Mouse (Mus musculus) forebrain, embryonic 14.5 days (tissue): ENCODE data around the gene Iqcd. TPM values are rescaled to one million over a fixed set of nuclear protein-coding genes. Genes with fewer than 3 reads are reported as not detected.

Experiments
- ATAC-seq: fragments of 200-750 bp; cut with Nextera tagmentation; 2 replicates; pipeline ENCODE4 v1.8.0; 2017; ENCODE audit warnings: mild to moderate bottlenecking, moderate library complexity
- DNase-seq: peaks from one replicate; pipeline ENCODE4 v3.0.0-alpha.2; 2015; ENCODE audit warnings: low spot score
- H3K27ac ChIP-seq: fragments of 300-500 bp; sonication (generic); 2 replicates; pipeline ENCODE4 v1.5.1; 2014; ENCODE audit warnings: low read depth, mild to moderate bottlenecking, control low read depth, low read length, moderate library complexity
- H3K27me3 ChIP-seq: fragments of 300-500 bp; sonication (generic); replicated peaks from 2 replicates; pipeline ENCODE4 v1.6.1; 2014; ENCODE audit warnings: low read length, control low read depth, mixed read lengths; ENCODE audit not compliant: control insufficient read depth, insufficient read depth
- H3K36me3 ChIP-seq: fragments of 300-500 bp; sonication (generic); 2 replicates; pipeline ENCODE4 v1.6.1; 2014; ENCODE audit warnings: low read length, control low read depth; ENCODE audit not compliant: control insufficient read depth, insufficient read depth
- H3K4me1 ChIP-seq: fragments of 300-500 bp; sonication (generic); 2 replicates; pipeline ENCODE4 v1.6.1; 2014; ENCODE audit warnings: antibody characterized with exemption, low read length, control low read depth; ENCODE audit not compliant: control insufficient read depth, insufficient read depth
- H3K4me2 ChIP-seq: fragments of 300-500 bp; sonication (generic); 2 replicates; pipeline ENCODE4 v1.6.1; 2014; ENCODE audit warnings: mild to moderate bottlenecking, control low read depth, low read length
- H3K4me3 ChIP-seq: fragments of 300-500 bp; sonication (generic); 2 replicates; pipeline ENCODE4 v1.5.1; 2014; ENCODE audit warnings: low read depth, low read length, control low read depth
- H3K9ac ChIP-seq: fragments of 300-500 bp; sonication (generic); 2 replicates; pipeline ENCODE4 v1.6.1; 2014; ENCODE audit warnings: mild to moderate bottlenecking, low read length, control low read depth, moderate library complexity
- H3K9me3 ChIP-seq: fragments of 300-500 bp; sonication (generic); replicated peaks from 2 replicates; pipeline ENCODE4 v1.6.1; 2016; ENCODE audit warnings: low read length, control low read depth, mixed read lengths; ENCODE audit not compliant: control insufficient read depth
- WGBS: fragments of 180-500 bp; shearing (Covaris S2); extraction: QIAGEN DNeasy Blood & Tissue Kit; methylation state at CpG from one replicate; pipeline ENCODE4 v1.1.7; 2014; 5-methylcytosine and 5-hydroxymethylcytosine counted together
- polyA plus RNA-seq: library from polyadenylated mRNA; unstranded; fragments of >200 nt; fragmentation: Nextera tagmentation; extraction: Ambion mirVana; gene quantifications from 2 replicates; pipeline ENCODE4 v1.2.1, GENCODE M21; 2014

Iqcd gene
- polyA plus RNA-seq, 1 experiment from 2014 or later, result 2.0 TPM

- H3K9ac ChIP-seq, result peak overlapping the region; percentile 33
- WGBS, result 30% methylated on average over 9 of the region's 9 CpGs
- ATAC-seq, result 0 out of 2 replicates have a peak, but pooled peaks have one; percentile 2
Observed at GRCm38 (mm10) chr5:120568336-120568768, 20.5 kb upstream of the Iqcd start.

GRCm38 (mm10) chr5:120568964-120569363 lies 19.9 kb upstream of the Iqcd start:
- Histone ChIP-seq H3K4me3 (no peak overlapping the region), H3K4me1 (peaks cover 53% of the 10 kb centered on the region), H3K27ac (peak overlapping the region; percentile 92), H3K4me2 (0 out of 2 replicates have a peak overlapping the region, but pooled peaks have one; percentile 9), H3K27me3 (no peaks in the 10 kb centered on the region), H3K36me3 (no peaks in the 10 kb centered on the region), H3K9me3 (no peaks in the 10 kb centered on the region), H3K9ac (no peak overlapping the region)
- WGBS, result 85% methylated on average over 4 of the region's 4 CpGs
- ATAC-seq (no peak), DNase-seq (no peak)

More at GRCm38 (mm10) chr5:120568336-120568768, 20.5 kb upstream of the Iqcd start:
- H3K27ac ChIP-seq, result peak overlapping the region; percentile 92
- 0 out of 2 replicates have a peak overlapping the region, but pooled peaks have one; percentile 9 for H3K4me2 ChIP-seq
- no peaks in the 10 kb centered on the region for H3K9me3 ChIP-seq
- DNase-seq, result peak; percentile 65
- peaks cover 56% of the 10 kb centered on the region for H3K4me1 ChIP-seq
- no peaks in the 10 kb centered on the region for H3K36me3 ChIP-seq
- no peaks in the 10 kb centered on the region for H3K27me3 ChIP-seq
- H3K4me3 ChIP-seq, result no peak overlapping the region

GRCm38 (mm10) chr5:120569791-120570190 lies 19.0 kb upstream of the Iqcd start:
- 95% methylated on average over 3 of the region's 3 CpGs for WGBS

GRCm38 (mm10) chr5:120570289-120570897 lies 18.4 kb upstream of the Iqcd start:
- WGBS, result 85% methylated on average over 11 of the region's 11 CpGs

More at GRCm38 (mm10) chr5:120569791-120570190, 19.0 kb upstream of the Iqcd start:
- H3K27me3 ChIP-seq, result no peaks in the 10 kb centered on the region
- H3K4me1 ChIP-seq, result peaks cover 51% of the 10 kb centered on the region
- no peaks in the 10 kb centered on the region for H3K9me3 ChIP-seq
- H3K4me2 ChIP-seq, result no peak overlapping the region
- H3K4me3 ChIP-seq, result no peak overlapping the region
- no peaks in the 10 kb centered on the region for H3K36me3 ChIP-seq
- DNase-seq (no peak), ATAC-seq (no peak)
- H3K9ac ChIP-seq, result no peak overlapping the region; the same call in 1 of the 2 replicates
- H3K27ac ChIP-seq, result no peak overlapping the region

GRCm38 (mm10) chr5:120571056-120571740 lies 17.6 kb upstream of the Iqcd start:
- H3K9me3 ChIP-seq, result no peaks in the 10 kb centered on the region
- no peak for DNase-seq
- no peak for ATAC-seq
- H3K36me3 ChIP-seq, result no peaks in the 10 kb centered on the region
- no peak overlapping the region for H3K4me3 ChIP-seq
- WGBS, result 59% methylated on average over 14 of the region's 14 CpGs
- H3K27me3 ChIP-seq, result no peaks in the 10 kb centered on the region
- peaks cover 37% of the 10 kb centered on the region for H3K4me1 ChIP-seq
- no peak overlapping the region for H3K27ac ChIP-seq
- no peak overlapping the region for H3K4me2 ChIP-seq
- no peak overlapping the region for H3K9ac ChIP-seq

More at GRCm38 (mm10) chr5:120570289-120570897, 18.4 kb upstream of the Iqcd start:
- Histone ChIP-seq H3K9me3 (no peaks in the 10 kb centered on the region), H3K9ac (no peak overlapping the region), H3K27me3 (no peaks in the 10 kb centered on the region), H3K4me2 (no peak overlapping the region), H3K4me3 (no peak overlapping the region), H3K27ac (no peak overlapping the region), H3K36me3 (no peaks in the 10 kb centered on the region), H3K4me1 (peaks cover 45% of the 10 kb centered on the region)
- DNase-seq, result no peak
- no peak for ATAC-seq

DNA sequence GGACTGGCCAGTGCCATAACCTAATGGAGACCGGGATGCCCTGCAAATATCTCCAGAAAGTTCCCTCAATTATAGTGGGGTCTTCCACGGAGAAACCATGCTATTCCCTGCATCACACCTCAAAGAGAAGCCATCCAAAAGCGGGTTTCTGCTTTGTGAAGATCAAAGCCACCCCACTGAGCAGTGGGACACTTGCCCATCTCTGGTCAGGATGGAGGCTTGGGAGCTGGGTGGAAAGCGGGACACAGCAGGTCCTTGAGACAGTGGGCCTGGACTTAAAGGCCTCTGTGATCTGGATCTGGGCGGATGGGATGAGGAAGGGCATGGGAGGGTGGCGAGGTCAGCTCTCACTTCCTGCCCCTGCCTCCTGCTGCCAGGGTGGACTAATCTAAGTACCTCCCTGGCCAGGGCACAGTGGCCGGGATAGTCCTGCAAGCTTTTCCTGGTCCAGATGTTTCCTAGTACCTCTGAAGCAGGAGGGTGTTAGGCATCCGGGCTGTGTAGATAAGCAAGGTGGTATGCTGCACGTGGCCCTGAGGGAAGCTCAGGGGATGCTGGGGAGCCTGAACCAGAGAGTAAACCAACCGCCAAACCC lies 14.2 kb upstream of the Iqcd start:
- no peak for ATAC-seq
- WGBS, result 81% methylated on average over 10 of the region's 10 CpGs
- no peaks in the 10 kb centered on the region for H3K9me3 ChIP-seq
- H3K4me3 ChIP-seq, result no peak overlapping the region
- H3K4me1 ChIP-seq, result peaks cover 15% of the 10 kb centered on the region
- H3K27me3 ChIP-seq, result no peaks in the 10 kb centered on the region
- no peaks in the 10 kb centered on the region for H3K36me3 ChIP-seq
- H3K27ac ChIP-seq, result no peak overlapping the region
- no peak overlapping the region for H3K9ac ChIP-seq
- no peak for DNase-seq
- H3K4me2 ChIP-seq, result no peak overlapping the region

GRCm38 (mm10) chr5:120576781-120577301 lies 12.0 kb upstream of the Iqcd start:
- Histone ChIP-seq H3K9ac (no peak overlapping the region), H3K4me1 (peaks cover 13% of the 10 kb centered on the region), H3K27ac (no peak overlapping the region; the same call in 1 of the 2 replicates), H3K9me3 (no peaks in the 10 kb centered on the region), H3K4me3 (no peak overlapping the region), H3K36me3 (0 out of 2 replicates have a peak, but pooled peaks cover 7% of the 10 kb centered on the region), H3K4me2 (no peak overlapping the region), H3K27me3 (no peaks in the 10 kb centered on the region)
- WGBS, result 79% methylated on average over 11 of the region's 11 CpGs
- ATAC-seq (no peak), DNase-seq (no peak)

DNA sequence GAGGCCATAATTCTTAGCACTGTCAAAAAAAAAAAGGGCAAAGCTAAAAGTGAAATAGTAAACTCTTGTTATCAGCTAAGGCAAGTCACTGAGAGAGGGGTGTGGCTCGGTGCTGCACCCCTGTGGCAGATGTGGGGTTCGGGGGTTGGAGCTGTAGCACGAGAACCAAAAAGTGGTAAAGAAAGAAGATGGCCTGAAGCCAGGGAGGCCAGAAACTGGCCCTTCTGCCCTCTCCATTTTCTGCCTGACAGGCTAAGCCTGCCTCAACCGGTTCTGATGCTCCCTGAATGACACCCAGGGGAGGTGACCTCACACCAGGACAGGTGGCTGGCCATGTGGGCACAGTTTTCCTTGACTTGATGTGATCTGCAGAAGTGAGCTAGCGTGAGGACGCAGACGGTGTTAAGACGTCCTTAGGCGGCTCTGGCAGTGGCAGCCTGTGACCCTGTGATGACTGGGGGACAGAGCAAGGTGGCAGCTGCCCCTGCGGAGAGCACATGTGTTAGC lies 10.8 kb upstream of the Iqcd start:
- no peaks in the 10 kb centered on the region for H3K9me3 ChIP-seq
- 58% methylated on average over 10 of the region's 10 CpGs for WGBS
- H3K4me3 ChIP-seq, result no peak overlapping the region
- H3K4me1 ChIP-seq, result peaks cover 13% of the 10 kb centered on the region
- no peaks in the 10 kb centered on the region for H3K27me3 ChIP-seq
- H3K4me2 ChIP-seq, result no peak overlapping the region
- peak overlapping the region; percentile 18; the same call in 1 of the 2 replicates for H3K27ac ChIP-seq
- peaks cover 14% of the 10 kb centered on the region; the same call in 1 of the 2 replicates for H3K36me3 ChIP-seq
- ATAC-seq (no peak), DNase-seq (no peak)
- no peak overlapping the region for H3K9ac ChIP-seq
